Mouse (Mus musculus) cerebellum, adult 9-11 months (tissue): Measurements from ENCODE around the gene Yjefn3.
A peak's percentile ranks its signal among the peaks of the same experiment; 100 is the strongest.

ENCODE experiments used
- DNase-seq: peaks from one replicate; pipeline ENCODE4 v3.0.0; 2022

Yjefn3 gene

DNA sequence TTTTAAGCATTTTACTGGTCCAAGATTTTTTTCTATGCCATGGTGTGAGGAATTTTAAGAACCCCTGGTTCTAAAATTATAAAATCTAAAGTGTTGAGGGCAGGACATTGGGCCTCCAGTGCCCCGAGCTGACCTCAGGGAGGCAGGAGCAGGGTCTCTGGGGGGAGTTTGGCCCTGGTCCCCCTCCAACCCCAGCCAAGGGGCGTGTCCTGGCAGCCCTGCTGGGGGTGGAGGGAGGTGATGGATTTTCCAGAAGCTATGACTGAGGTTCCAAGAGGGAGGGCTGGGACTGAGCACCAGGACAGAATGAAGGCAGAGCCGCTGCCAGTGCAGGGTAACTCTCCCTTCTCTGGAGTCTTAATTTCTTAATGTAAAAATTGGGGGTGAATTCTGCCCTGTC is 24.5 kb downstream of the Yjefn3 start:
- no peak for DNase-seq

DNA sequence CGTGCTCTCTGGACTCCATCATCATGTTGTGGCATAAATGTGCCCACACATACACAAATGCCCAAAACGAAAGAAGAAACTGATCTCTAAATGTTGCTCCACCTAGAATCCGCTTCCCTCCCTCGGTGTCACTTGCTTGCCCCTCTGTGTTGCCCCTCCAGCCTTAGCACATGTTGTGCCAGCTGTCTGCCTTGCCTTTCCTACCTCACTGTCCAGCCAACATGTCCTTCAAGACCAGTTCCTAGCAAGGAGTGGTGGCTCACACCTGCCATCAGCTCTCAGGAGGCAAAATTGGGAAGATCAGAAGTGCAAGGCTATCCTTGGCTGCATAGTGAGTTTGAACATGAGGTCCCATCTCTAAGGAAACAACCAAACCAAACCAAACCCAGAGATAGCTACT is 25.1 kb downstream of the Yjefn3 start:
- DNase-seq = no peak

DNA sequence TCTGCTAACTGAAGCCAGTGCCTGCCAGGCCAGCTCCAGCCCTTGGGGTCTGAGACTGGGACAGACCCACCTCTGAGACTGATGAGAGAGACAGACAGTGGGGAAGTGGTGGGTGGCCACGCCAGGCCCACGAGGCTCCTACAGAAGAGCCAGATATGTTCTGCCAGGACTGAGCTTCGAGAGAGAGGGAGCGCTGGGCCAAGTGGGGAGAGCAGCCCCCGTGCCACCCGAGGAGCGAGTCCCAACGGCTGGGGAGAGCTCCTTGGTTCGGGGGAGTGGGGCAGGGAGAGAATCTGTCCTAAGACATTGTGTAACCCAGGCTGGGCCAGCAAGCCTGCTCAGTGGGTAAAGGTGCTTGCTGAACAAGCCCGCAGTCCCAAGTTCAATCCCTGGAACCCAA is 25.5 kb downstream of the Yjefn3 start:
- DNase-seq = no peak

DNA sequence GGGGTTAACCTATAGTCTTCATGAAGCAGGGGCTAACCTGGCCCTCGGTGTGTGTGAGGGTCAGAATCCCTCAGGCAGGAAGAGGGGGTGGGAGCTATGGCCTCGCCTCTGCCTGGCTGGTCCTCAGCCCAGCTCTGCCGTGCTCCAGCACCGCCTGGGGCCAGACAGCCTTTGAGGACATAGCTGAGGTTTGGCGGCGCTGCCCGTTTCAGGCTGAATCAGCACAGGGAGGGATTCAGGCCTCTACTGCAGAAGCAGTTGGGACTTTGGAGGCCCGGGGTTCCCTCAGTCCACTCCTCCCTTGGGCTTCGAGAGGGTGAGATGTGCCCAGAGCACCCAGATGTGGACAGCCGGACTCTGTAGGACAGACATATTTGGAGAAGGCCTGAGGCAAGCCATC is 26.4 kb downstream of the Yjefn3 start:
- DNase-seq = no peak

DNA sequence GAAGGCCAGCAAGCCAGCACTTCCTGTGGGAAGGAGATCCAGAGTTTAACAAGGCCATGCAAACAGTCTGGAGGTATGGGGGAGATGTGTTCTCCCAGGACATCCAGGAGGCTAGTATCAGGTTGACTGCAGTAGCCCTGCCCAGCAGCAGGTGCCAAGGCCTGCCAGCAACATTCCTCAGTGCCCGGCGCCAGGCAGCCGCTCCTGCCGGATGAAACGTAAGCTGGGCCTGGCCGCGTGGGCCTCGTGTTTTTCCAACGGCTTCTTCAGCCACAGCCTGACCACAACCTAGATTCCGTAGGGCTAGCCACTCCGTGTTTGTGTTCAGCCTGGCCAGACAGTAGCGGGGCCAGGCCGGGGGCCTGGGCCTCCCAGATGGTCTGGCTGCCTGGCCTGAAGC is 27.9 kb downstream of the Yjefn3 start:
- no peak for DNase-seq

DNA sequence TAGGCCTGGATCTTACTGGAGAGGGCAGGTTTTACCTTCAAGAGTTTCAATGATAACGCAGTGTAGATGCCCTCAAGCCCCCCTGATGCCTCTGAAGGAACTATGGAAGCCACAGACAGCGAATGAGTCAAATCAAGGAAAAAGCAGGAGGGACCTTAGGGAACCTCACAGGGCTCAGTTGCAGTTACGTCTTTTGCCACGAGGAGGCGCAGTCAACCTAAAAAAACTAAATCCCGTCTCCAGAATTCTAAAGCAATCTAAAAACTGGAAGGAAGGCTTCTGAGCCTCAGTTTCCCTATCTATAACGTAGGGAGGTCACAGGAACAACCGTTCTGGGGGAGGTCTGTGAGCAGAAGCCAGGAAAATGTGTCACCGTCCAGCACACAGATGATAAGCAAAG is 28.4 kb downstream of the Yjefn3 start:
- no peak for DNase-seq

DNA sequence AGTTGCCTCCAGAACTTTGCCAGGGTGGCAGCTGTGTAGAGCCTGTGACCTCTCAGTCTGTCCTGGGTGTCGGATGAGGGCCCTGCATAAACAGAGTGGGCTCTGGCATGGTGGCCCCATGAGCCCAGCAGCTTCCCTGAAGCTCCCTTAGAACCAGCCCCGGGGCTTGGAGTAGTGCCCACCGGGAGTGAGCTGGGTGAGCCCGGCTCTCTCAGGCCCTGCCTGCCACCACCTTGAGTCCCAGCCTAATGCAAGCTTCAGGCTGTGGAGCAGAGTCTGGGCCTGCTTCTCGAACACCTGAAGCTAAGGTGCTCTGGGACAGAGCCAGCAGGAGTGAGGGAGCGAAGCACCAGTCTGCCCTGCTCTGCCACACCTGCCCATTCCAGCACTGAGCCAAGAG is 31.6 kb downstream of the Yjefn3 start:
- no peak for DNase-seq

DNA sequence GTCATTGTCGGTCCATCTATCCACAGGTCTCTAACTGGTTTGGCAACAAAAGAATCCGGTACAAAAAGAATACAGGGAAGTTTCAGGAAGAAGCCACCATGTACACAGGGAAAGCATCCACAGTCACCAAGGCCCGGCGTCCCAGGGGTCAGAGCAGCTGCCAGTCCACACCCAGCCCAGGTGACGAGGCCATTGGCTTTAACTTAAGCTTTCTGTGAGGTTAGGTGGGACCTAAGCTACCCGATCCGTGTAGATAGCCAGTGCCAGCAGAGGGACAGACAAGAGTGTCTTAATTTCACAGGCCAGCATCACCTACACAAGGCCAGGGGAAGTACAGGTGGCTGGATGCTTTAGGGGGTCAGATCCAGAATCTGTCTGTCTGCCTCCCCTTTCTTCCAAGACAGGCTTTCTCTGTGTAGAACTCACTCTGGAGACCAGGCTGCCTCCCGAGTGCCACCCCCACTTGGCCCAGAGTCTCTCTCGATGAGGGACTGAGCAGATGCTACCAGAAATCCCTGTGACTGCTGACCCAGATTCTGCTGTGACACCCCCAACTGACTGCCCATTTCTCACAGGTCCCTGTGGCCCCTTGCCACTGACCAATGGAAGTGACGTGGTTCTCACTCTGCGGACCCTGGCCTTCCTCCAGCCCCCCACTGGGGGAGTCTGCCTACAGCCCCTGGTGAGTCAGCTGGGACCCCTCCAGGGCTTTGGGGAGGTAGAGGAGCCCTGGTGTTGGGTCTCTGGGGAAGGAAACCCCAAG is 32.3 kb downstream of the Yjefn3 start:
- peak; percentile 79 for DNase-seq

DNA sequence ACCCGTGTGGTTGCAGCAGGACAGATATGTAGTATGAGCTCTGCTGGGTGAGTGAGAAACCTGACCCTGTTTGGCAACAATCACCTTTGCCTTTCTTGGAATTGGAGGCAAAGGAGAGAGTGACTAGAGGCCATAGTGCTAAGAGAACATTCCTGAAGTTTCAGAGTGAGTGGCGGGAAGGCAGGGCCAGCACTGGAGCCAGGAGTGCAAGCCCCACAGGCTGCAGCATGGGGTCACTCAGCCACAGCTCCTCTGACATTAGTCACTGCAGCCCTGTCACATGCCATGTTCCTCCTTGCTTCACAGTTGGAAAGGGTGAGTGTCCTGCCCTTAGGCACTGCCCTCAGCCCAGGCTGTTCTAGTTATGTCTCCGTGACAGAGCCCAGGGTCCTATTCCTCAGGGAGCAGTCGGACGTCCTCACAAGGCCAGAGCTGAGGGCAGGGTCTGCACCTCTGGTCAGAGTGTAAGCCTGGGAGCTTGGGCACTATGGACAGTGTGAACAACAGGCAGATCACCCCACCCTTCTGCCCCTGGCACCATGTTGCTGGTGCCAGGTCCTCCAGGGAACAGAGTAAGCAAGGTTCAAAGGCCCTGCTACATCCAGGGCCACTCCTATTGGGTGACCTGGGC is 34.7 kb downstream of the Yjefn3 start:
- DNase-seq = no peak

DNA sequence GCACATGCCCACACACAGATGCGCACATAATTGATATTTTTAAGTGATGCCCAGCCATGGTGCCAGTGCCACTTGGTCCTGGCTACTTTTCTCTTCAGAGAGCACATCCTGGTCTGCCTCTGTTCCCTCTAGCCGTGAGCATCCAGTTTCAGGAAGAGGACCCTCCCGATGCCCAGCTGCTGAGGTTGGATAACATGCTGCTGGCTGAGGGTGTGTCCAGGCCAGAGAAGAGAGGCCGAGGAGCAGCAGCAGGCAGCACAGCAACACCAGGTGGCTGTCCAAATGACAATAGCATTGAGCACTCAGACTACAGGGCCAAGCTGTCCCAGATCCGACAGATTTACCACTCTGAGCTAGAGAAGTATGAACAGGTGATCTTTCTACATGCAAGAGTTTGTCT is 38.3 kb downstream of the Yjefn3 start:
- no peak for DNase-seq

DNA sequence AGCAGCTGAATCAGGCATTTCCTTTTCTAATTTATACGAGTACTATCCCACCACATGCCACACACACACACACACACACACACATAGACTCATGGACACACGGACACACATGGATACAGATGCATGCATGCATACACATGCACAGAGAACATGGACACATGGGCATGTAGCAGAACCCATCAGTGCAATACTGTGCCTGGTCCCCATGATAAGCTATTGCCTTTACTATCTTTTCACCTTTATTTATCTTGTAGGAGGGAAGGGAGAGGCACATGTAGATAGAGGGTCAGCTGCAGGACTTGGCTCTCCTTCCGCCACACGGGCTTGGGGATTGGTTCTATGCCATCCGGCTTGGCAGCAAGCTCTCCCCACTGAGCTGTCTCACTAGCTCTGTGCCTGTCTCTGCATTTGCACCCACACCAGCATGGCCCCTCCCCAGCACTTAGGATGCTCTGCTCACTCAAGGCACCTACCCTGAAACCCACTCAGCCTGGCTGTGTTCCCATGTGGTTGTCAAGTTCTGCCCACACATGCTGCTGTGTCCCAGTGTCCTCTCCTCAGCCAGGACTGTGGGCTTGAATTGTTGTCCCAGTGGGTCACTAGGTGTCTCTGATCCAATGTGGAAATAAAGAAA is 39.0 kb downstream of the Yjefn3 start:
- DNase-seq = no peak

DNA sequence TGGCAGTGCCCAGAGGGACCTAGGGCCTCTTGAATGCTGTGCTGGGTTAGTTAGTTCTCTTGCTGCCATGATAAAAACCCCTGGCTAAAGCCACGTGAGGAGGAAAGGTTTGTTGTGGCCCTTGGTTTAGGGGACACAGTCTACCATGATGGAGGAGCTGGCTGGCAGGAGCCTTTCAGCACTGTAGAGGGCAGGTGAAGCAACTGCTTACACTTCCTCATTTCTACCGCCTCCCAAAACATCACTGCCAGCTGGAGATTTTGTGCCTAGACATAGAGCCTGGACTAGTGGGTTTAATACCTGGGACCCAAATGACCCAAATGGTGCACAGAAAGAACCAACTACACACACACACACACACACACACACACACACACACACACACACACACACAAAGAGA is 41.3 kb downstream of the Yjefn3 start:
- DNase-seq = no peak

DNA sequence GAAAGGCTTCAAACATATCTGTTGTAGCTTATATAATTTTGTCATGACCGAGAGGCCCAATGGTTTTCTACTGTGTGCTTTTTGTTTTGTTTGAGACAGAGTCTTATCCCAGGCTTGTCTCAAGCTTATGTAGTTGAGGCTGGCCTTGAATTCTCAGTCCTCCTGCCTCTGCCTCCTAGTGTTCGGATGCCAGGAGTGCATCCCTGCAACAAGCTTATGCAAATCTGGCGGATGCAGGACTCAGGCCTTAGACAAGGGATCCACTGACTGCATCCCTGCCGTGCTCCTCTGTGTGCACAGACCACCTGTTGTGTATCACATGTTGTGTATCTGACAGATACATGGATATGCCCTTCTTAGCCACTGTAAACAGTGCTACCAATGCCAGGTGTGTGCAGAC is 41.7 kb downstream of the Yjefn3 start:
- no peak for DNase-seq

DNA sequence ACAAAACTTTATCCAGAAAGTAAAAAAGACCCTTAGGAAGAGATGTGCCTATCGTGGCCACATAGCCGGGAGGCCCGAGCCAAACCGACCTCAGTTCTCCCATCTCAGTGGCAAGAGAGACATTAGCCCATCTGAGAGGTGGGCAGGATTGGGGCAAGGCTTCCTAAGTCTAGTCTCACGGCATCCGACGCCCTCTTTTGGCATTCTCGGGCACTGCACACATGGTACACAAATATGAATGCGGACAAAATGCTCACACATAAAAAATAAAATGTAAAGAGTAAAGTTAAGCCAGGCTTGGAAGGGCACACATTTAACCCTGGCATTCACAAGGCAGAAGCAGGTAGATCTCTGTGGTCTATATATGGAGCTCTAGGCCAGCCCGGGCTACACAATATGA is 48.6 kb downstream of the Yjefn3 start:
- DNase-seq = no peak

DNA sequence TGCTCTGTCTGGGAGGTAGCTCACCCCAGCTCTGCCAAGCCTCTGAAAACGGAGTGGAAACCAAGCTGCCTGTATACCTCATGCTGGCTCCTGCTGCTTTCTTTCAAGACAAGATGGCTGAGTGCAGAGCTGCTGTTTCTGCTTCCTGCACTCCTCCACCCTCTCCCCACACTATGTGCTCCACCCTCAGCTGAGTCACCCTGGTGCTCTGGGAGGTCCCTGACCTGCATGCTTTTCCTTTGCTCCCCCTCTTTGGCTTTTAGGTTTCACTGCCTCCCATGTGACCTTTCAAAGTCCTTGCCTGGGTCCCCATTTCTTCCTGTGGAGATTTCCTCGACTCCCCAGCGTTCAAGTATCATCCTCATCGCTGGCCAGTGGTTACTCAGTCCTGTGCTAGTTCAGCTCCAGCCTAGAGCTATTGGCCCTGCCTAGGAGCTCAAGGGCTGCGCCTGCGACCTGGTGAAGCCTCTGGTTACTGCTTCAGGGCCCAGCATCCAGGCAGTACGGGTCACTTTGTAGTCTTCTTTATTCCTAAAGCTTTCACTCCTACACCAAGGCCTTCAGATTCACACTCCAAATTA is 51.5 kb downstream of the Yjefn3 start:
- no peak for DNase-seq

DNA sequence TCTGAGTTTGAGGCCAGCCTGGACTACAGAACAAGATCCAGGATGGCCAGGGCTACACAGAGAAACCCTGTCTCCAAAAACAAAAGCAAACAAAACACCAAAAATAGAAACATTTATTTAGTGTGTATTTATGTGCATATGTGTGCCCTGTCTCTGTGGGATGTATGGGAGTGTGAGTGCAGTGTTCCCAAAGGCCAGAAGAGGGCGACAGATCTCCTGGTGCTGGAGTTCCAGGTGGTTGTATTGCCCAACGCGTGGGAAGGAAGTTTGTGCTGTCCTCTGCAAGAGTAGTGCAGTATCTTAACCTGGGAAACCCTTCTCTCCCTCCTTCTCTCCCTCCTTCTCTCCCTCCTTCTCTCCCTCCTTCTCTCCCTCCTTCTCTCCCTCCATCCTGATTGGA is 52.6 kb downstream of the Yjefn3 start:
- no peak for DNase-seq

DNA sequence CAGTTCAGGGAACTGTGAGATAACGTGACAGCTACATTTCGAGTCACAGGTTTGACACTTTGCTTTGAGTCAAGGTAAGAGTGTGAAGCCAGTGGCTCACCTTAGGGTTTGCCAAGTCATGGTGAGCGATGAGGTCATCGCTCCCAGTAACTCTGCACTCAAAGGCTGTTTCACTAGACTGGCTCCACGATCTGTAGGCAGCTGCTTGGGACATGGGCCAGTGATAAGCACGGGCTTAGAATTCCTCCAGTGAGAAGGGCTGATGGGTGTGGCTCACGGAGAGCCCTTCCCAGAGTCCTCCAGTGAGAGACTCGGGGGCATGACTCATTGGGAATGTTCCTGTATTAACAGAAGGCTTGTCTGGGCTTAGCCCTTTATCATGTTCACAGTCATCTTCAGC is 53.6 kb downstream of the Yjefn3 start:
- DNase-seq = no peak

DNA sequence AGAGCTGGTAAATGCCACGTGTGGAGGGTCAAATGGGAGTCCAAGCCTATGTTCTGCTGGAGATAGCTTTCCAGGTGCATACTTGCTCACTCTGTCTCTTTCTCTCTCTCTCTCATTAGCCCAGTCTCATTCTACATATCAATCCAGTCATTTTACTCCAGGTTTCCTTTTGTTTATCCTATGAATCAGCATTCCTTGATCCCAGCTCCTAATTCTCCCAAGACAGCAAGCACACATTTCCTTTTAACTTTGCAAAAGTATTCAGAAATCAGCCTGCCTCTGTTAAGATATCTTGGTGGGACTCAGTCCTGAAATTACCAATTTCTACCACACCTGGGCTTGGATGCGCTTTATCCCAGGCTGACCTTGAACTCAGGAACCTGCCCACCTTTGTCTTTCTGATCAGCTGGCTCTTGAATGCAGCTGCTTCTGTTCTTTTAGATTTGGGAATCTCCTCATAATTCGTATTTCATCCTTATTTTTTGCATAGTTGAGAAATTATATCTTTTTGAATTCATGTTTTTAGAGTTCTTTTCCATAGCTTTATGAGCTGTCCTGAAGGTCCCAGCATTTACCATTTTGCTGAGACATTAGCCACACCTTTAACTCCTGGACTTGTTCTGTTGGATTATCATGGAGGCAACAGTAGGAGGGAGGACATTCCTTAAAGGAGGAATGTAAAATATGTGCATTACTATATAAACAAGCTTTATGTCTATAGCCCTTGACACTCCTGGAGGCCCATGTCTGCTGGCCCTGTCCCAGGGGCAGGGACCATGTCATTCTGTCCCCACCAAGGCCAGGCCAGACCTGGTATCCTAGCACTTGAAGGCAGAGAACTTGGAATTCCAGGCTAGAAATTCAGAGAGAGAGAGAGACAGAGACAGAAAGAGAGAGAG is 55.1 kb downstream of the Yjefn3 start:
- DNase-seq = no peak
